Mouse (Mus musculus) CH12.LX (cell line): ENCODE data around the gene Gfra4. TPM values are rescaled to one million over a fixed set of nuclear protein-coding genes. Genes with fewer than 3 reads are reported as not detected.

Source experiments
- DNase-seq: peaks from one replicate; pipeline ENCODE4 v3.0.0-alpha.2; 2013; ENCODE audit errors: extremely low read depth
- H3K27ac ChIP-seq: 2 replicates; pipeline ENCODE4 v1.5.1; 2012; ENCODE audit warnings: low read depth, mild to moderate bottlenecking, control low read depth, moderate library complexity; ENCODE audit not compliant: insufficient read depth
- H3K27me3 ChIP-seq: replicated peaks from 2 replicates; pipeline ENCODE3; 2012; ENCODE audit warnings: inconsistent platforms
- H3K36me3 ChIP-seq, 2 experiments: replicated peaks in 1 of 2; 2 replicates each; pipeline versions ENCODE3 to v1.6.1; 2012; ENCODE audit warnings: inconsistent platforms in 1 of 2, low read length in 1 of 2, mild to moderate bottlenecking in 1 of 2, mixed read lengths in 1 of 2, moderate library complexity in 1 of 2; ENCODE audit not compliant: control insufficient read depth in 1 of 2, insufficient read depth in 1 of 2
- H3K4me1 ChIP-seq, 2 experiments: 2 replicates each; pipeline ENCODE4 v1.6.1; 2012; ENCODE audit warnings: inconsistent platforms in 1 of 2, moderate library complexity in 1 of 2; ENCODE audit not compliant: insufficient read depth in 2 of 2, control insufficient read depth in 1 of 2
- H3K4me2 ChIP-seq: 2 replicates; pipeline ENCODE4 v1.6.1; 2012; ENCODE audit warnings: low read depth, mild to moderate bottlenecking, control low read depth; ENCODE audit not compliant: poor library complexity, insufficient read depth, severe bottlenecking
- H3K4me3 ChIP-seq, 3 experiments: fragments of 150-350 bp in 1 of 3; sonication (generic) in 1 of 3; replicated peaks in 1 of 3; 2 replicates each; pipeline versions ENCODE3 to v1.5.1; 2011 to 2012; ENCODE audit warnings: low read depth in 2 of 3, low read length in 2 of 3, mild to moderate bottlenecking in 2 of 3, moderate library complexity in 2 of 3, control low read depth in 1 of 3, improper control_type of control experiment in 1 of 3, inconsistent platforms in 1 of 3, mixed read lengths in 1 of 3; ENCODE audit not compliant: poor library complexity in 1 of 3
- H3K79me2 ChIP-seq: replicated peaks from 2 replicates; pipeline ENCODE4 v1.6.1; 2012; ENCODE audit warnings: mild to moderate bottlenecking, moderate library complexity; ENCODE audit not compliant: control insufficient read depth, poor library complexity, insufficient read depth, severe bottlenecking; ENCODE audit errors: extremely low read depth
- H3K9ac ChIP-seq: 2 replicates; pipeline ENCODE4 v1.6.1; 2012; ENCODE audit warnings: low read depth, mild to moderate bottlenecking, control low read depth, moderate library complexity; ENCODE audit not compliant: insufficient read depth
- H3K9me3 ChIP-seq: replicated peaks from 2 replicates; pipeline ENCODE3; 2012; ENCODE audit warnings: low read length, inconsistent platforms, mixed read lengths
- BHLHE40 ChIP-seq: IDR thresholded peaks from 2 replicates; pipeline ENCODE4 v1.6.1; 2011; ENCODE audit warnings: mild to moderate bottlenecking, low read depth, low read length, improper control_type of control experiment
- CHD2 ChIP-seq: IDR thresholded peaks from 2 replicates; pipeline ENCODE4 v1.6.1; 2011; ENCODE audit warnings: low read length, improper control_type of control experiment
- CTCF ChIP-seq, 2 experiments: IDR thresholded peaks in 1 of 2; conservative IDR thresholded peaks in 1 of 2; 2 replicates each; pipeline ENCODE4 v1.5.1; 2011 to 2012; ENCODE audit warnings: low read depth in 2 of 2, low read length in 2 of 2, improper control_type of control experiment in 1 of 2, inconsistent platforms in 1 of 2, mild to moderate bottlenecking in 1 of 2, moderate library complexity in 1 of 2
- E2F4 ChIP-seq: IDR thresholded peaks from 2 replicates; pipeline ENCODE4 v1.6.1; 2011; ENCODE audit warnings: low read depth, low read length, improper control_type of control experiment; ENCODE audit not compliant: insufficient replicate concordance
- ELF1 ChIP-seq: IDR thresholded peaks from 2 replicates; pipeline ENCODE4 v1.6.1; 2014; ENCODE audit warnings: low read depth, mild to moderate bottlenecking, inconsistent platforms, low read length, improper control_type of control experiment
- EP300 ChIP-seq: IDR thresholded peaks from 2 replicates; pipeline ENCODE4 v1.6.1; 2011; ENCODE audit warnings: low read length, improper control_type of control experiment
- ETS1 ChIP-seq: conservative IDR thresholded peaks from 2 replicates; pipeline ENCODE4 v1.6.1; 2012; ENCODE audit warnings: low read depth, mild to moderate bottlenecking, inconsistent platforms, low read length, improper control_type of control experiment, moderate library complexity
- GABPA ChIP-seq: IDR thresholded peaks from 2 replicates; pipeline ENCODE4 v1.6.1; 2012; ENCODE audit warnings: low read depth, low read length, improper control_type of control experiment, inconsistent platforms; ENCODE audit not compliant: insufficient replicate concordance
- HCFC1 ChIP-seq: IDR thresholded peaks from 2 replicates; pipeline ENCODE4 v1.6.1; 2012; ENCODE audit warnings: low read depth, mild to moderate bottlenecking, inconsistent platforms, low read length, improper control_type of control experiment
- IRF4 ChIP-seq: IDR thresholded peaks from 2 replicates; pipeline ENCODE4 v1.6.1; 2014; ENCODE audit warnings: low read depth, mild to moderate bottlenecking, inconsistent platforms, low read length, improper control_type of control experiment
- JUN ChIP-seq: IDR thresholded peaks from 2 replicates; pipeline ENCODE4 v1.6.1; 2011; ENCODE audit warnings: low read depth, mild to moderate bottlenecking, low read length, improper control_type of control experiment, moderate library complexity; ENCODE audit not compliant: insufficient read depth
- KAT2A ChIP-seq: IDR thresholded peaks from 2 replicates; pipeline ENCODE4 v1.6.1; 2012; ENCODE audit warnings: low read length, improper control_type of control experiment, inconsistent platforms; ENCODE audit not compliant: insufficient replicate concordance
- MAFK ChIP-seq: IDR thresholded peaks from 2 replicates; pipeline ENCODE4 v1.6.1; 2011; ENCODE audit warnings: low read length, improper control_type of control experiment; ENCODE audit not compliant: insufficient replicate concordance
- MAZ ChIP-seq: IDR thresholded peaks from 2 replicates; pipeline ENCODE4 v1.6.1; 2012; ENCODE audit warnings: low read depth, mild to moderate bottlenecking, inconsistent platforms, low read length, improper control_type of control experiment, moderate library complexity
- MXI1 ChIP-seq: IDR thresholded peaks from 2 replicates; pipeline ENCODE4 v1.6.1; 2011; ENCODE audit warnings: mild to moderate bottlenecking, low read depth, low read length, improper control_type of control experiment
- MYC ChIP-seq: IDR thresholded peaks from 2 replicates; pipeline ENCODE4 v1.6.1; 2011; ENCODE audit warnings: low read depth, mild to moderate bottlenecking, improper control_type of control experiment, low read length
- NELFE ChIP-seq: IDR thresholded peaks from 2 replicates; pipeline ENCODE4 v1.6.1; 2011; ENCODE audit warnings: low read depth, low read length, improper control_type of control experiment
- NRF1 ChIP-seq: IDR thresholded peaks from 2 replicates; pipeline ENCODE4 v1.6.1; 2014; ENCODE audit warnings: low read depth, mild to moderate bottlenecking, inconsistent platforms, low read length, improper control_type of control experiment, moderate library complexity
- PAX5 ChIP-seq: IDR thresholded peaks from 2 replicates; pipeline ENCODE4 v1.6.1; 2012; ENCODE audit warnings: low read length, inconsistent platforms, mixed read lengths
- POLR2A ChIP-seq: IDR thresholded peaks from 2 replicates; pipeline ENCODE4 v1.6.1; 2011; ENCODE audit warnings: low read depth, mild to moderate bottlenecking, improper control_type of control experiment, low read length
- POLR2AphosphoS2 ChIP-seq: IDR thresholded peaks from 2 replicates; pipeline ENCODE4 v1.6.1; 2011; ENCODE audit warnings: low read depth, low read length, improper control_type of control experiment
- RAD21 ChIP-seq: IDR thresholded peaks from 2 replicates; pipeline ENCODE4 v1.6.1; 2011; ENCODE audit warnings: low read depth, mild to moderate bottlenecking, low read length, improper control_type of control experiment, moderate library complexity
- RCOR1 ChIP-seq: conservative IDR thresholded peaks from 2 replicates; pipeline ENCODE4 v1.6.1; 2012; ENCODE audit warnings: low read depth, mild to moderate bottlenecking, inconsistent platforms, low read length, improper control_type of control experiment
- TCF12 ChIP-seq: IDR thresholded peaks from 2 replicates; pipeline ENCODE4 v1.6.1; 2014; ENCODE audit warnings: low read depth, mild to moderate bottlenecking, inconsistent platforms, low read length, improper control_type of control experiment
- USF1 ChIP-seq: IDR thresholded peaks from 2 replicates; pipeline ENCODE4 v1.6.1; 2014; ENCODE audit warnings: low read depth, mild to moderate bottlenecking, inconsistent platforms, low read length, improper control_type of control experiment
- USF2 ChIP-seq: conservative IDR thresholded peaks from 2 replicates; pipeline ENCODE4 v1.6.1; 2011; ENCODE audit warnings: low read depth, low read length, improper control_type of control experiment
- ZC3H11A ChIP-seq: IDR thresholded peaks from 2 replicates; pipeline ENCODE4 v1.6.1; 2012; ENCODE audit warnings: low read depth, mild to moderate bottlenecking, inconsistent platforms, low read length, improper control_type of control experiment
- ZKSCAN1 ChIP-seq: IDR thresholded peaks from 2 replicates; pipeline ENCODE4 v1.6.1; 2012; ENCODE audit warnings: low read depth, inconsistent platforms, low read length, improper control_type of control experiment, borderline replicate concordance
- ZMIZ1 ChIP-seq: IDR thresholded peaks from 2 replicates; pipeline ENCODE4 v1.6.1; 2012; ENCODE audit warnings: low read depth, mild to moderate bottlenecking, inconsistent platforms, low read length, improper control_type of control experiment
- ZNF384 ChIP-seq: IDR thresholded peaks from 2 replicates; pipeline ENCODE4 v1.6.1; 2012; ENCODE audit warnings: low read depth, low read length, improper control_type of control experiment, inconsistent platforms
- dilution Hi-C: fragments of 300-500 bp; cut with MboI; formaldehyde crosslinking; loops from 2 replicates; pipeline ENCODE4 v1.14.3; 2020; ENCODE audit warnings: low sequenced_read_pairs; ENCODE audit not compliant: extremely low pct_unique_long_range_greater_than_20kb, extremely low pct_ligation_motif_present
- in situ Hi-C: fragments of 300-500 bp; cut with MboI; formaldehyde crosslinking; loops from 3 replicates; pipeline ENCODE4 v1.14.3; 2019; ENCODE audit warnings: low sequenced_read_pairs, low pct_ligation_motif_present, low pct_unique_long_range_greater_than_20kb, mixed read lengths
- polyA plus RNA-seq: library from polyadenylated mRNA; unstranded; fragments of >175 nt; gene quantifications from 2 replicates; pipeline ENCODE4 v1.2.1, GENCODE M21; 2012; ENCODE audit warnings: low read depth; ENCODE audit not compliant: insufficient read length
- total RNA-seq, 2 experiments: library from RNA; depleted of rRNA; stranded (reverse); fragments of 300-350 nt in 1 of 2; fragments of >200 nt in 1 of 2; gene quantifications; 2 replicates each; pipeline ENCODE4 v1.2.3; 2012 to 2014

Gene Gfra4
- total and polyA plus RNA-seq, 3 experiments: not detected

- no peak for TF ChIP-seq EP300
- no peak for TF ChIP-seq ZC3H11A
- TF ChIP-seq, all 38 proteins: peak for 0
Measured at GRCm38 (mm10) chr2:131052862-131053418, 10.1 kb upstream of the Gfra4 start (continued).

GRCm38 (mm10) chr2:131052043-131052442 lies 9.2 kb upstream of the Gfra4 start:
- no peak overlapping the region for H3K4me2 ChIP-seq
- no peak overlapping the region for H3K4me3 ChIP-seq
- TF ChIP-seq MAFK (no peak), ZKSCAN1 (no peak), CTCF (conservative IDR thresholded peaks at IDR 0.05 in 1 of 2, IDR thresholded peaks at IDR 0.05 in 1 of 2; ENCODE audit: low read depth in 2 of 2, low read length in 2 of 2) (no peak), MAZ (no peak), E2F4 (no peak), IRF4 (no peak), POLR2AphosphoS2 (no peak), ELF1 (no peak), RCOR1 (no peak), NELFE (no peak), ZNF384 (no peak), ZC3H11A (no peak), TCF12 (no peak), MXI1 (no peak), ETS1 (no peak), PAX5 (no peak), USF2 (no peak), ZMIZ1 (no peak)
- no peaks in the 10 kb centered on the region for H3K79me2 ChIP-seq
- no peak for DNase-seq
- H3K27me3 ChIP-seq: peaks cover 46% of the 10 kb centered on the region
- H3K27ac ChIP-seq: no peak overlapping the region
- no peaks in the 10 kb centered on the region for H3K36me3 ChIP-seq
- peaks cover 18 to 32% of the 10 kb centered on the region in 2 experiments for H3K4me1 ChIP-seq
- H3K9ac ChIP-seq: no peak overlapping the region
- no peaks in the 10 kb centered on the region for H3K9me3 ChIP-seq
- dilution Hi-C loops: no loop called here
- in situ Hi-C loops: no loop called here

- no peak overlapping the region for H3K4me3 ChIP-seq
- H3K27me3 ChIP-seq: peaks cover 6% of the 10 kb centered on the region
- DNase-seq: no peak
- in situ Hi-C loops: no loop called here
- H3K9ac ChIP-seq: no peak overlapping the region
- peaks cover 2% of the 10 kb centered on the region for H3K9me3 ChIP-seq
- H3K4me1 ChIP-seq: 0 out of 4 replicates have a peak, but pooled peaks cover 0 to 2% of the 10 kb centered on the region in 2 experiments
- no peak overlapping the region for H3K27ac ChIP-seq
- TF ChIP-seq ZC3H11A (no peak), GABPA (no peak), BHLHE40 (no peak), HCFC1 (no peak), RAD21 (no peak), JUN (no peak), USF1 (no peak), MYC (no peak), NRF1 (no peak), POLR2AphosphoS2 (no peak), POLR2A (no peak), CHD2 (no peak), KAT2A (no peak), ELF1 (no peak), MAZ (no peak)
- H3K36me3 ChIP-seq: no peaks in the 10 kb centered on the region
- dilution Hi-C loops: no loop called here
- H3K79me2 ChIP-seq: no peaks in the 10 kb centered on the region
- no peak overlapping the region for H3K4me2 ChIP-seq
Measured at GRCm38 (mm10) chr2:131046025-131046424, 3.1 kb upstream of the Gfra4 start.
